Mouse (Mus musculus): ENCODE data around the gene Fv1.

- TF ChIP-seq CTCF (IDR thresholded peaks at IDR 0.05) (no peak), EP300 (IDR thresholded peaks at IDR 0.05) (no peak)
Measured at GRCm38 (mm10) chr4:147866056-147866455, 2.7 kb upstream of the Fv1 start.

Data from lung, postnatal 0 days (tissue).